Mouse (Mus musculus): ENCODE data around the gene Dnah7a. TPM values are rescaled to one million over a fixed set of nuclear protein-coding genes. Genes with fewer than 3 reads are reported as not detected.
"Not testable (repeated sequence)": the region's sequence is repeated elsewhere in the genome, so short reads cannot be mapped to it uniquely, and the experiment has no call there.

Dnah7a gene
- polyA plus RNA-seq, 2 experiments from 2014 or later, result 1.4 to 2.5 TPM

DNA sequence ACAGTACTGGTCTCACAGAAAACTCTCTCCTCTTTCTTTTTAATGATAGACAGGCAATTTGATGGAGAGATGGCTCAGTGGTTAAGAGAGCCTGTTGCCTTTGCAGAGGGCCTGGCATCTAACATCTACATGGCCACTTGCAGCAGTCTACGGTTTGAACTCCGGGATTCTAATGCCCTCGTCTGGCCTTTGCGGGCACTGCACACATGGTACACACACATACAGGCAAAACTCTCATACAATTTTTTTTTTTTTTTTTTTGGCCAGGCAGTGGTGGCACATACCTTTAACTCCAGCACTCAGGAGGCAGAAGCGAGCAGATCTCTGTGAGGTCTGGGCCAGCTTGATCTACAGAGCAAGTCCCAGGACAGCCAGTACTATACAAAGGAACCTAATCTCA lies 2.4 kb downstream of the Dnah7a start:
- ATAC-seq, result no peak

DNA sequence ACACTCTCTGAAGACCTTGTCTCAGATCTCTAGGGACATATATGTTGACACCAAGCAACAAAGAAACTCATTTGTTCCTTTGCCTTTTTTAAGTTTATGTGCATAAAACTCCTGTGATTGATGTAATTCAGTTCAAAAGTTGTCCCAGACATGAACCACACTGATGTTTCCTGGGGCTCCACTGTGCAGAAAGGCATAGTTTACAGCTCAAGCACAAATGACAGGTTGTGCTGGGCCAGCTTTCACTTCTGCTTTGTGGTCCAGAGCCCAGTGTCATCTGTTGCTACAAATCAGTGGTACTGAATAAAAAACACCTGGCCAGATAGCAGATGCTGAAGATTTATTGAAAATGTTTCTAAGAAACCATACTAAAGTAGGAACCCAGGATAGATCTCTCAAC lies 42.3 kb downstream of the Dnah7a start:
- ATAC-seq, result not testable (repeated sequence)

GRCm38 (mm10) chr1:53639865-53640794 lies 66.5 kb downstream of the Dnah7a start:
- no peak for ATAC-seq

DNA sequence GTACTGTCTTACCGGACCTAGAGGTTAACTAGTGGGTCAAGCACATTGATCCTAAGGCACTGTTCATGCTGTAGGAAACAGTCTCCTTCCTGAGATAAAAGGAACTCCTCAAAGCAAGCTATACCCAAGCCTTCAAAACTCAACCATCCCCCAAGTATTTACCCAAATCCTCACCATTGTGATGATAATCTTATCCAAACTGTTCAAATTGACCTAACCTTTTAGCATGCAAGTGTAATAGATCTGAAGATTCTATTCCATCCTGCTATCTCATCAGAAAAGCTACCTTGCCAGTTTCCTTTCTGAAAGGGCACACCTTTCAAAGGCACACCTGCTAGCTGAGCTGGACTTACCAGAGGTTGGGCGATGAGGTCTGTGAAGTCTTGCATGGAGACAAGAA lies 70.9 kb downstream of the Dnah7a start:
- ATAC-seq, result not testable (repeated sequence)

DNA sequence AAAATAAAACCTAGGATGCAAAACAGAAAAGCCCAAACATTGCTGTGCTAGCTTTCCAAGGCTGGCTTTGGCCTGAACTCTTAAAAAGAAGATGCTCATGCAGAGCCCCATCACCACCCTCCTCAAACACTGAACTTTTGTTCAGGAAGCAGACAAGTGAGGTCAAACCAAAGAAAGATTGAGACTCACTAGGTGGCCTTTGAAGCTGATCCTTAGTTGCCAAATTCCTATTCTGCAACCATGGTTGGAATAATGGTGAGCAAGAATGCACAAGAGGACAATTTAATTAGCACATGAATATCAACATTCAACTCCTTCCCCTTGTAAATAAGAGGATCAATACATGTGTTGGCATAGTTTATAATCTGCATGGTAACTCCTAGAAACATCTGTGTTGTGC lies 74.5 kb downstream of the Dnah7a start:
- not testable (repeated sequence) for ATAC-seq

GRCm38 (mm10) chr1:53630011-53630410 lies 76.6 kb downstream of the Dnah7a start:
- no peak for ATAC-seq

DNA sequence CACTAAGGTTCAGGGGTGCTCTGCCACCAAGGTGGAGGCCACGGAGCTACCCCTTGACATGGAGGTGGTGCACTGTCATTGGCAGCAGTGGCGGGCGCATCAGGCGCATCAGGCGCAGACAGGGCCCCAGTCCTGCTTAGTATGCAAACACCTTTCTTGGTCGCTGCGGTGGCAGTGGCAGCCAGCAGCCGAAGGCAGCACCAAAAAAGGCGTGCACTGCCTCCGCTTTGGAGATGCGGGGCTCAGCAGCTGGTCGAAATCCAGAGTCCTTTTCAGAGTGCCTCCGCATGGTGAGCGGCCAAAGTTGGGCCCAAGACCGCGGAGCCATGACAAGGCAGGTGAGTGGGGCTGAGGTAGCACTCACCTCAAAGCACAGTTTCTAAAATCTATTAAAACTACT lies 93.1 kb downstream of the Dnah7a start:
- ATAC-seq, result no peak

GRCm38 (mm10) chr1:53581326-53581725 lies 125.3 kb downstream of the Dnah7a start:
- ATAC-seq, result not testable (repeated sequence)

GRCm38 (mm10) chr1:53557918-53558317 lies 148.7 kb downstream of the Dnah7a start:
- ATAC-seq, result not testable (repeated sequence)

DNA sequence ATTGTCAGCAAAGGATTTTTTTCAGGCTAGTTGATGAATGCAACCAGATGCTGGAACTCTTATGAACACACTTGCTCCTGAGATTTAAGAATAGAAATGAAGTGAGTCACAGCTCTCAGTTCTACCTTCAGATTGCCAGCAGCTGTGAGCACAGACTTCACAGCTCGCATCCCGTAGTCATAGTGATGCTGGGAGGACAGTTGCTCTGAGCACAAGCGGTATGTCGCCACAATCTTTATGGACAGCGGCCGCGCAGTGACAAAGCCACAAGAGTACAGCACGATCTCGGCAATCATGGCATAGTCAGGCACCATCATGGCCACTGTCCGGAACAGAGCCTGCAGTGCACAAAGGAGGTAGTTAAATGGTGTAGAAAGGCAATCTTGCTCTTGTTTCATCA lies 159.6 kb downstream of the Dnah7a start:
- not testable (repeated sequence) for ATAC-seq

DNA sequence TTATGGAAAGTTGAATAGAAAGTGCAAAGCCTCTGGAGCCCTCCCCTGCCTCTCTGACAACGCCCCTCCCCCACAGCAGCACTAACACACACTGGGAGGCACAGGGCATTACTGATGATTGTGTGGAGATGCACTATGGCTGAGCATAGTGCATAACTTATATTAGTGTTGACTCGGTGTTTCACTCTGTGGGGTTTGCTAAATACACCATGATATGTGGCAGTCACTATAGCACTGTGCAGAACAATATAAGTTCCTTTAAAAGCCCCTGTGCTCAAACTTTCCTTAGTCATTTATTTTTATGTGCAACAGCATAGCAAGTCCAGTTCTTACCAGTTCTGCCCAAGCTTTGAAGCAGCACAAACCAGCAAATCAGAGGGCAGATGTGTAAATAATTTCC lies 168.2 kb downstream of the Dnah7a start:
- not testable (repeated sequence) for ATAC-seq

DNA sequence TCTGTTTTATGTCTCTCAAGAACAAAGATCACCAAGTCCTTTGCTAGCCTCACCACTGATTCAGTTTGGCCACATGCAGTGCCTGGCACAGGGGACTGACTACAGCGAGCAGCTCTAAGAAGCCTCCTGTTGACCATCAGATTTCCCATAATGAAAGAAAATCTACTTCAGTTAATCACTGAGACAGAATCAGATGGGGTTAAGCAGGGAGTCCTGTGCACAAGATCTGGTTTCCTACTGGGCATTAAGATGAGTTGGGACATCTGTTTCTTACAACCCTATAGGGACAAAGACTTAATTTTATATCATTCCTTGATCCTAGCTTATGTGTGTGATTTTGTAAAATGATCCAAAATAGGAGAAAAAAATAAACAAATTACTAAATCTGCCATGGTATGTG lies 171.8 kb downstream of the Dnah7a start:
- ATAC-seq, result not testable (repeated sequence)

- not testable (repeated sequence) for ATAC-seq
Measured at GRCm38 (mm10) chr1:53526021-53526420, 180.6 kb downstream of the Dnah7a start.

DNA sequence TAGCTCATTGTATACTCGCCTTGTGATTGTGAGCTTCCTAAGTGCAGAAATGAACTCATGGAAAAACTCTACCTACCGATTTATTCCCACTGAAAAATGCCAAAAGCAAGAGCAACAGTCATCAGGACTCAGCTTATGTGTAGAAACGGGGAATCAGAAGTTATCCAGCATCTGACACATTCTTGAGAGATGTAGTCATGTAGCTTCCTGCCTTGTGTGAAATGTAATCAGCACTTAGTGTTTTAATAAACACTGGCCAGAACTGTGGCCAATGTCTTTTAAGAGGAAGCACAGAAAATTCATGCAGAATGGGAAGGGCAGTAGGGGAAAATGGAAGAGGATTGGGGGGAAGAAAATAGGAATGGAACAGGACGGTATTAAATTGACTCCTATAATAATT lies 232.9 kb downstream of the Dnah7a start:
- ATAC-seq, result no peak

- not testable (repeated sequence) for ATAC-seq
Measured at GRCm38 (mm10) chr1:53472084-53472483, 234.5 kb downstream of the Dnah7a start.

DNA sequence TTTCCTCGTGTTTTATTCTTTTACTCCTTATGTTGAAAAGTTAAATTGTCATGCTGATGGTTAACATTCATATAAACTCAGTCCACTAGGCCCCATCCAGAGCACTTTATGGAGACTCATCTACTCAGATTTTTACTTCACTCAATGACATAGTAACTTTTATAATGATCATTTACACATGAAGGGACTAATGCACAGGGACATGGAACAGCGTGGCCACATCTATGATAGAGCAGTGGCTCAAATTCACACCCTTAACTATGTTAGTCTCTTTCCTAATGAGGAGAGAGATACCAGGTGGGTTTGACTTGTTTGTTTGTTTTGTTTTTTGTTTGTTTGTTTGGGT lies 239.3 kb downstream of the Dnah7a start:
- no peak for ATAC-seq

- ATAC-seq, result not testable (repeated sequence)
Measured at GRCm38 (mm10) chr1:53466524-53467324, 239.9 kb downstream of the Dnah7a start.

DNA sequence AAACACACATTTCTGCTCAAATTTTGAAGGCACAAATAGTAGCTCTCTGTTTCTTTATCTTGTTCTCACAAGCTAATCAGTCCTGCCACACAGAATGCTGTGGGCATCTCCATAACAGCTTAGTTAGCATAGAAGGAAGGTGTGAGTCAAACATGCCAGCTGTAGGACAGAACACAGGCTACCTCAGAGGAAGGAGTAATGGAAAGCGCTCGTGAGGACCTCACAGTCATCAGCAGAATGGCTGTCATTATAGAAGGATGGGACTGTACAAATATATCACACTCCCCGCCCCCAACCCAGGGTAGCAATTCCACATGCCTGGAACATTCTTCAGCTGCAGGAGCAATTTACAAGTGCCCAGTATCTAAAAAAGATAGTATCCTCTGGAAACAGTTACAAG lies 267.4 kb downstream of the Dnah7a start:
- ATAC-seq, result not testable (repeated sequence)

DNA sequence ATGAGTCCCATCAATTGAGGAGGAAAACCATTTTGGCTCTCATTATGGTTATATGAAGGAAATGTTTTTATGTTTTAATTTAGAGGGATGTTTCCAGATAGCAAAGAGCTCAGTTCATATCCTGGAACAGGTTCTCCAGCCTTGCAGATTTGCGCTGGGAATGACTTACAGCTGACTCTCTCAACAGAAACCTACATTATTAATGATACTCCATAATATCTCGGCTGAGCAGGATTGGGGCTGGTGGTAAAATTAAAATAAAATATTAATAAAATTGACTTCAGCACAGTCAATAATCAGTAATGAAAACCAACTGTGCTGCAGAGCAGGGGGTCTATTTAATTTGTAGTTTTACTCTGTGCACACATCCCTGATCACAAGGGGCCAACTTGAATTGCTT lies 274.2 kb downstream of the Dnah7a start:
- ATAC-seq, result not testable (repeated sequence)

- ATAC-seq, result no peak
Measured at GRCm38 (mm10) chr1:53405803-53406325, 300.7 kb downstream of the Dnah7a start.

DNA sequence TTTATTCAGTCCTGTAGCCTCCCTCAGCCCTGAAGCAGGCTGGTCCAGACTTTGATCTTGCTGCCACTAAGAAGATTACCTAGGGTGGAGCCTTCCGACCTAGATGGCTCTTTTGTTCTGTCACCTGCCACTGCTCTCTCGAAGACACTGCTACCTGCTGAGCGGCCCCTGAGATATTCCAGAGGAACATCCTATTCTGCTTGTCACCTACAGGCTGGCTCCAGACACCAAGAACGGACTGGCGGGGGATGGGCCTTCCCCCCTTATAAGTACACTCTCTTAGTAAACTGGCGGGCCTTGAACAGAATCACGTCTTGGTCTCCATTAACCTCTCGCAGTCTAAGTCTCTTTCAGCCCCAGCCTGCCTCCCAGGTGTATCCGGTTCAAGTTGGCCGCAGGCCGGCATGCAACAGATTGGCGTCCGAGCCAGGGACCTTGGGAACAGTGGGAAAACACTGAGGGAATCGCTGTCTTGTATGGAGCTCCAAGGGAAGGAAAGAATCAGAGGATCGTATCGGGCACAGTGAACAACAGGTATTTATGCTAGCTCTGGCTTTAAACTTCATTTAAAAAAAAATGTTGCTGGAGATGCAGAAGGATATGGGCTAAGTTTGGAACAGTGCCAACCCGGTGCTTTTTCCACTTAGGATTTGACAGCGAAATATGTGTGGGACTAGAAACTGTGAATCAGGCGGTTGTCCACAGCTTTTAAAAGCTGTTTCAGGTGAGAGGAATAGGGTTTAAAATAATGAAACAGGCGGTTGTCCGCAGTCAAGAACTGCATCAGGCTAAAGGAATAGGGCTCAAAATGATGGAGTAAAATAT lies 312.4 kb downstream of the Dnah7a start:
- ATAC-seq, result not testable (repeated sequence)

DNA sequence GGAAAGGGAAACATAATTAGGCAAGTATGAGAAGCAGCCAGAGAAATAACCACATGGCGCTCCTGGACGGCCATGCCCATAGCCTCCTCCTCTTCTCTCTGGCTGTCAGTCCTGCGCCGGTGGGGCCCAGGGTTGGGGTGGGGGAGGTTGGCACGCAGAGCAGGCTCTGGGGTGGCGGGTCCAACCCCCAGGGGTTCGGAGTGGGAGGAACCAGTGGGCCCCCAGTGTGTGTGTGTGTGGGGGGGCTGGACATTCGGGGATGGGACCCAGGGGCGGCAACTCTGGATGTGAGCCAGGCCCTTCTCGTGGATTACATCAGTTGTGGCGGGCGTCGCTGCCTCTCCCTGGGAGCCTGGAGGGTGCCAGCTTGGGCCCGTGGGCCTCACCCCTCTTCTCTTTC lies 317.8 kb downstream of the Dnah7a start:
- no peak for ATAC-seq
